Mouse (Mus musculus): Measurements from ENCODE around the gene Arl6ip4. TPM values are rescaled to one million over a fixed set of nuclear protein-coding genes. Genes with fewer than 3 reads are reported as not detected.

Gene Arl6ip4
- polyA plus RNA-seq, 1 experiment = 31.5 TPM

DNA sequence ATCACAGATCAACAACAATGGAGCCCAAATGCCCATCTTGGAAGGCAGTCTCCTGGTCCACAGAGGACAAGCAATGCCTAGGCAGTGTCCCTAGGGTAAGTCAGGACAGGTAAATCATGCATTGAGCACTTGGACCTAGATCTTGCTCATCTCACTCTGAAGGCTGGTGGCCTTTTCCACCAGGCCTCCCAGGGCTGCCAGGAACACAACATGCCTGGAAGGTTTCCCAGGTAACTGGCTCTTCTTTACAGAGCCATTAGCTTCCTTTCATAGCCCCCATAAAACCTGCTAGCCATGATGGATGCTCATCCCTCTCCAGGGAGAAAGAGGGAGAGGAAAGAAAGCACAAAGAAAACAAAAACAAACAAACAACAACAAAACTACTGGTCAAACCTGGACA, 50.9 kb downstream of the Arl6ip4 start:
- H3K27me3 ChIP-seq (replicated peaks; ENCODE audit: control insufficient read depth, insufficient read depth, low read length) = no peaks in the 10 kb centered on the region
- H3K4me1 ChIP-seq (ENCODE audit: control insufficient read depth, insufficient read depth, low read length) = no peaks in the 10 kb centered on the region
- no peak for TF ChIP-seq CTCF (conservative IDR thresholded peaks at IDR 0.05; ENCODE audit: insufficient read depth, insufficient read length, low read depth, low read length)
- TF ChIP-seq POLR2A (IDR thresholded peaks at IDR 0.05; ENCODE audit: low read depth, low read length) = no peak
- H3K4me3 ChIP-seq (ENCODE audit: insufficient read depth, low read depth, low read length) = no peak overlapping the region
- H3K36me3 ChIP-seq (ENCODE audit: control insufficient read depth, insufficient read depth, low read length) = no peaks in the 10 kb centered on the region
- H3K27ac ChIP-seq (ENCODE audit: insufficient read depth, low read depth, low read length) = no peak overlapping the region
- no peak for DNase-seq

DNA sequence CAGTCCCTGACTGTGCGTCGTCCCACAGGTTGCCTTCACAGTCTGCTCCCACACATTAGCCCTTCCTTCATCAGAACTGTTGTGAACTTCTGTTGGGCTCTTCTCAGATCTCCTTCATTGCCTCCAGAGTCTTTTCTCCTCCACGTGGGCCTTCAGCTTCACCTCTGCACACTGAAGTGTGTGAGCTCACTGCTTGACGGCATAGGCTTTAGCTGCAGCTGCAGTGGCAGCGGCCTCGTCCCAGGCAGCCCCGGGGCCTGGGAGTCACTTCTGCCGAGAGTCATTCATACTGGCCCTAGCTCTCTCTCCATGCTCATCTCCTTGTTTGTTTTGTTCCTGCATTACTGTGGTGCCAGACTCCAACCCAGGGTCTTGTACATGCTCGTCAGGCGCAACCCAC, 51.7 kb downstream of the Arl6ip4 start:
- Histone ChIP-seq H3K4me1 (ENCODE audit: control insufficient read depth, insufficient read depth, low read length) (peaks cover 5% of the 10 kb centered on the region), H3K27ac (ENCODE audit: insufficient read depth, low read depth, low read length) (no peak overlapping the region), H3K36me3 (ENCODE audit: control insufficient read depth, insufficient read depth, low read length) (no peaks in the 10 kb centered on the region), H3K4me3 (ENCODE audit: insufficient read depth, low read depth, low read length) (no peak overlapping the region), H3K27me3 (replicated peaks; ENCODE audit: control insufficient read depth, insufficient read depth, low read length) (no peaks in the 10 kb centered on the region)
- TF ChIP-seq POLR2A (IDR thresholded peaks at IDR 0.05; ENCODE audit: low read depth, low read length) = no peak
- no peak for TF ChIP-seq CTCF (conservative IDR thresholded peaks at IDR 0.05; ENCODE audit: insufficient read depth, insufficient read length, low read depth, low read length)
- 67% methylated on average over 10 of the region's 10 CpGs for WGBS
- no peak for DNase-seq

Other genes starting within 250 kb of the Arl6ip4 start
- 11.1 and 13.0 TPM in 2 replicates for gene Hcar1, start 236.1 kb upstream of the Arl6ip4 start, polyA plus RNA-seq (2012; rRNA removed)
- 22.6 and 41.0 TPM in 2 replicates for gene Denr, start 208.9 kb upstream of the Arl6ip4 start, polyA plus RNA-seq (2012; rRNA removed)
- gene Gm43518, start 188.7 kb upstream of the Arl6ip4 start, polyA plus RNA-seq (2012; rRNA removed) = 0.56 and 0.64 TPM in 2 replicates
- 3.7 and 4.1 TPM in 2 replicates for gene Ccdc62, start 185.4 kb upstream of the Arl6ip4 start, polyA plus RNA-seq (2012; rRNA removed)
- 18.3 and 19.2 TPM in 2 replicates for gene Hip1r, start 142.5 kb upstream of the Arl6ip4 start, polyA plus RNA-seq (2012; rRNA removed)
- 22.6 and 24.1 TPM in 2 replicates for gene Vps37b, start 83.8 kb upstream of the Arl6ip4 start, polyA plus RNA-seq (2012; rRNA removed)
- gene Abcb9, start 20.3 kb upstream of the Arl6ip4 start, polyA plus RNA-seq (2012; rRNA removed) = 8.1 and 8.5 TPM in 2 replicates
- gene Ogfod2, start 3.8 kb upstream of the Arl6ip4 start, polyA plus RNA-seq (2012; rRNA removed) = 54.9 and 71.9 TPM in 2 replicates
- gene Pitpnm2, start 133.7 kb downstream of the Arl6ip4 start, polyA plus RNA-seq (2012; rRNA removed) = 17.3 and 19.8 TPM in 2 replicates
- gene Mphosph9, start 211.9 kb downstream of the Arl6ip4 start, polyA plus RNA-seq (2012; rRNA removed) = 2.5 and 3.1 TPM in 2 replicates
- gene 2810006K23Rik, start 212.0 kb downstream of the Arl6ip4 start, polyA plus RNA-seq (2012; rRNA removed) = 7.2 and 8.0 TPM in 2 replicates
- 76.6 and 79.8 TPM in 2 replicates for gene Cdk2ap1, start 247.0 kb downstream of the Arl6ip4 start, polyA plus RNA-seq (2012; rRNA removed)